Mouse (Mus musculus) CD4-positive helper T cell, adult 2 months (primary cell): ENCODE measurements around the gene C3ar1.

Source experiments
- DNase-seq: peaks from one replicate; pipeline ENCODE4 v3.0.0-alpha.2; 2012; ENCODE audit warnings: low read depth, missing footprints, low spot score

Gene C3ar1

DNA sequence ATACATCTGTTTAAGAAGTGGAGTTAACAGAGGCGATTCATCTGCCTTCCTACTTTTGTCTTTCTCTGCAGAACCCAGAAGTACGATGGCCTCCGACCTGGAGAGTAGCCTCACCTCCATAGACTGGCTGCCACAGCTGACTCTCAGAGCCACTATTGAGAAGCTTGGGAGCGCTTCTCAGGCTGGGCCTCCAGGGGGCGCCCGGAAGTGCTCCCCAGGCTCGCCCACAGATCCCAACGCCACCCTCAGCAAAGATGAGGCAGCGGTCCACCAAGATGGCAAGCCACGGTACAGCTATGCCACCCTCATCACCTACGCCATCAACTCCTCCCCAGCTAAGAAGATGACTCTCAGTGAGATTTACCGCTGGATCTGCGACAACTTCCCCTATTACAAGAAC lies 27.9 kb downstream of the C3ar1 start:
- peak; percentile 56 for DNase-seq

DNA sequence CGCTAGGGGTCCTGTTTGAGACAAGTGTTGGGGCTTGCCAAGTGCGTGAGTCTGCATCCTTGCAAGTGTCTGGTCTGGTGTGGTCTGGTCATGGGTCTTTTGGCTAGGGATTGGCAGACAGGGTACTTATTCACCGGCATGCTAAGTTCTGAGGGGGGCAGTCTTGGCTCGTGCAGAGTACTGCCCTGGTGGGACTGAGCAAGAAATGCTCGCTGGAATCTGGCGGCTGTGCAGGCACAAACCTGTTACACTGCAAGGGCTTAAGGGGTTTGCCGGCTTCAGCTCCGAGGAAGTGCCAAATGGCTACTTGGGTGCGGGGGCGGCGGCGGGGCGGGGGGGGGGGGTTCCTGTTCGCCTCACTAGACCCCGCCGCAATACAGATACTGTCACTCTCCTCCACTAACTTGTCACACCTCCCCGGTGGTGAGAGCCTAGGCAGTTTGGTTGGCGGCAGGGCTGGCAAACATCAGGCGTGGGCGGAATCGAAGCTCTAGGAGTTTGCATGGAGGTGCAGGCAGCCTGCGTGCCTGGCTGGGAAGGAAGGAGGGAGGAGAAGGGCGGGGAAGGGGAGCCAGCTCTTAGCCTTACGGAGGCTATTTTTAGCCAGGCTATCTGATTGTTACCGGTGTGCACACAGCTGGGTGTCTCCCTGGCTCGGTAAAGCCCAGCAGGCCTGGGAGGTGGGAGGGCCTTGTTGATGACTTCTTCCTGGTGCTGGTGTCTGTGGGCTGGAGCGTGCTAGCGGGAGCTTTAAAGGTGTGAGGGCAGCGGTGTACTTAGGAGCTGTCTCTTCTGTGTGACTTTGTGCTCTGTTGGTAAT lies 29.8 kb downstream of the C3ar1 start:
- DNase-seq = peak; percentile 83

DNA sequence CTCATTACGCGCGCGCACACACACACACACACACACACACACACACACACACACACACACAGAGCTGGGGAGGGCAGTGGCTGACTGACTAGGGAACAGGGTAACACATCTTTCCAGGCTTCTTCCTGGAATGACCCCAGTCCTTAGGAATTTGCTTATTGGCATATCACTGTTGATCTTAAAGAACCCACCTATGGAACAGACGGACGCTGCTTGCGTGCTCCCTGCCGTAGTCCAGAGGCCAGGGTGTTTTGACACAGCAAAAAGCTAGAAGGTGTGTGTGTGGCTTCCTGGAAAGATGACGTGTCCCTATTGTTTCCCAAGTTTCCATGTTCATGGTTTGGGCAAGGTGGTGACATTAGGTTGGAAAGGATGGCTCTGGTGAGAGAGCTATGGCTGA lies 30.8 kb downstream of the C3ar1 start:
- DNase-seq = no peak

DNA sequence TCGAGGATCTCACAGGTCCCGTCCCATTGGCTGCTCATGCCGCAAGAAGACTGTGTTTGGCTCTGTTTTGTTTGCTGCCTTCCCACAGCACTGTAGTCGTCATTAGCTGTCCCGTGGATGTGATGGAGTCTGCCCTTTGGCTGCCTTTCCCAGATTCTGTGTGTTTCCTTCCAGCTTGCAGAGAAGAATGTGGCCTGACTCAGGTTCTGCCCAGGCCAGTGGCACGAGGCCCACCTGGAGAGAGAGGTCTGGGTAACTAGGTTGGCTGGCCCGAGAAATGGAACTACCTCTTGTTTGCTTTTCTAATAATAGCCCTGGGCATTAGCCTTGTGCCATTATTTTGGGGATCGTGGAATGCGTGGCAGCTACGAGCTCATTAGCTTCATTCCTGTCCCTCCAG lies 31.9 kb downstream of the C3ar1 start:
- no peak for DNase-seq

DNA sequence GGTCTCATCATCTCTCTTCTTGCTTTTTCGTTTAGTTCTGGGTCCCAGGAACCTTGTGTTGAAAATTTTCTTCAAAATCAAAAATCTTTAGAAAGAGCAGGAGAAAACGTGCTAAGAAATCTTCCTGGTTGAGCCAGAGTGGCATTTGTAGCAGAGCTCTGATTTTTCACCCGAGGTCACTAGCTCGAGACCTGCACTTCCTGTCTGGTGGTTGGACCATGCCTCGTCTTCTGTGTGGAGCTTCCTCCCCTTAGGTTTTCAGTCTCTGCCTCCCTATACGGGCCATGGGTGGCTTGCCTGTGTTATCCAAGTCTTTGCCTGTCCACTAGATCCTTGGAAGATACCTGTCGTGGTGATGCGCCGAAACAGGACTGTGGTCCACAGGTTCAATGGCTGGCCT lies 34.1 kb downstream of the C3ar1 start:
- DNase-seq = no peak

DNA sequence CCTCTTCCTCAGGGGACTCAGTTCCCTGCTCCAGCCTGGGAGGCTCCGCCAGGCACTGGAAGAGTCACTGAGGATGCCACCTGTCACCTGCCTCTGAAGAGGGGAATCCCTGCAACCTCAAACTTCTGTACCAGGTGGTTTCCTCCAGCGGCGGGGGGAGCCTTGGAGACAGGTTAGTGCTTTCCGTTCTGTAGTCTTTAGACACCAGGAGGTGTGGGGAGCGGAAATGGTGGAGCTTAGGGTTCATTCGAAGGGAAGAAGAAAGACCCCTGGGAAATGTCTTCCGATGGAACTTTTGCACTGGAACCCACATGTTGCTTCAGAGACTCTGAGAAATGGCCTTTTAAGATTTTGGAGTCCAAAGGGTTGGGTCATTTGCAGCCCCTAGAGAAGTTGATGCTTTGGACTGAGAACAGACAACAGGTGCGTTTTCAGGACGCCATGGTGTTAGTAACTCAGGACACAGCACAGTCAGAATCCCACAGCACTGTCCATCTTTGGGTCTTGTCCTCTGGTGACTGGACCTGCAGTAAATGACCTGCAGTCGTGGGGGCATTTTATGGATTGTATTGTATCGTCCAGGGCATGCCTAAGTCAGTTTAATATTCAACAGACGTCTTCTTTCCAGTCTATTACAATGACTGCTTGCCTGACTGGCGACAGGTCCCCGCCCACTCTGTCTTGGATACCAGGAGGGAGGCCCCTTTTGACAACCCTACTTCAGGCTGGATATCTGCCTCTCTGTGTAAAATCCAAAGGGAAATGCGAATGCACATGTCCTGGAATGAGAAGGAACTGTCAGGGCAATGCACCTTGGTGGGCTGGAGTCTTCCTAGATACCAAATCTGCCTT lies 34.9 kb downstream of the C3ar1 start:
- peak; percentile 86 for DNase-seq

DNA sequence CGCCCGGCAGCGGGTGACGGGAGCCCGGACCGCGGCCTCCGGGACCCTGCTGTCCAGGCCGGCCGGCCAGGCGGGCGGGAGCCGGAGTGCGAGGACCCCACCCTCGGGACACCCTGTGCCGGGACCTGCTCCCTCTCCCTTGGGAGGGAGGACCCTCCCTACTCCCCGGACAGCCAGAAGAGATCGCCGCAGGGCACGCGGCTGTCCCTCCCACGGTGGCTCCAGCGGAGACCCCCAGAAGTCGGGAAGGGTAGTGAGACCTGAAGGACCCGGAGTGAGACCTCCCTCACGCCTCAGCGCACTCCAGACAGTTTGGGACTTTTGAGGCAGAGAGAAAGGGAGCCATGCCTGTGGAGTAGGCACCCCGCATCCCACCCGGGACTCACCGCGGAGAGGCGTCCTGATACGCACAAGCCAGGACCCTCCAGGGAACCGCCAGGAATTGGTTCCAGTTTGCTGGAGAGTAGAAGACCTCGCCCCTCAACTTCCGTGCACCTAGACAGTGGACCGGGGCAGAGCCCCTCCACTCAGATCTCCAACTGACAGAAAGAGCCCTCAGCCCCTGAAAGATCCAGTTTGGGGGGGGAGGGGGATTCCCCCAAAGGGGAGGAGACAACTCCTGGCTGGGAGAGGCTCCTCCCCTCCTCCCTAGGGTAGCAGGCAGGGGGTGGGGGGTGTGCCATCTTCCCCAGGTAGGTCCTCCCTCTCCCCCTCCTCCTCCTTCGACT lies 35.7 kb downstream of the C3ar1 start:
- no peak for DNase-seq

DNA sequence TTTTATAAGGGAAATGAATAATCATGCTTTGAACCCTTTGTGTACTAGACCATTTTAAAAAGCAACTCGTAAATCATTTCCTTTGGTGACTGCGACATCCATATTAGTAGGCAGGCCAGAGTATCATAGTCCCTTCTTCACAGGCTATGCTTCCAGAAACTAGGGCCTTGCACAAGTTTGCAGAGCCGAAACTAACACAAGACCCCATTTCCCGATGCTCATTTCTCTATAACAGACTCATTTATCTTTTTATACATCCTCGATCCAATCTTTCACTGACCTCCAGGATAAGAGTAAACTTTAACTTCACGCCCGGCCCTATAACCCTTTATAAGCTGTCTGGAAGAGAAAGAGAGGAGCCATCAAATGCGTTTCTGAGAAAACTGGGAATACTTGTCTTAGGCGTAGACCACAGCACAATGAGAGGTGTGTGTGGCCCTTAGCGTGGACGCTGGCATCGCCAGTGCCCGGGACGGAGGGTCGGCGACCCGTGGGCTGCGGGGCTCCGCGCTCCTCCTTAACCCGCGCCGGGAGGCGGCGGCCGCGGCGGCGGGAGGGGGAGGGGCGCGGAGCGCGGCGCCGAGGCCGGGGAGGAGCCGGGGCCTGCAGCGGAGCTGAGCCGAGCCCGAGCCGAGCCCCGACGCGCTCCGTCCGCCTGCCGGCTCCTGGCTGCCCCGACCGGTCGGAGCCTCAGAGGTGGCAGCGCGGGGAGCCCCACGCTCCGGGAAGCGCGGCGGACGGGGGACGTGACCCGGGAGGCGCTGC lies 36.5 kb downstream of the C3ar1 start, which contains the start of gene Foxj2:
Gene Foxj2, plus strand, starts transcription at position 609 of the 765 bp plus-strand sequence.
- peak; percentile 75 for DNase-seq

DNA sequence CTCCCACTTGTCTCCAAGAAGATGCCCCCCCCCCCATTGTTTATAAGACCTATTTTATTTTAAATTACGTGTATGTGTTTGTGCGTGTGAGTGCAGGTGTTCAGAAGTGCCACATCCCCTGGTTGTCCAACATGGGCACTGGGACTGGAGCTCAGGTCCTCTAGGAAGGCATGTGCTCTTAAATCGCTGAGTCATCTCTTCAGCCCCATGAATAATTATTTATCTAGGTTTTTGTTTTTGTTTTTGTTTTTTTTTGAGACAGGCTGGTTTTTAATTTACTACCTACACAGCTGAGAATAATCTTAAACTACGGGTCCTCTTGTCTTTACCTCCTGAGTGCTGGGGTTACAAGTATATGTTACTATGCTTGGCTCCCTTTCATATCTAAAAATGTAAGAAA lies 42.3 kb downstream of the C3ar1 start:
- no peak for DNase-seq

DNA sequence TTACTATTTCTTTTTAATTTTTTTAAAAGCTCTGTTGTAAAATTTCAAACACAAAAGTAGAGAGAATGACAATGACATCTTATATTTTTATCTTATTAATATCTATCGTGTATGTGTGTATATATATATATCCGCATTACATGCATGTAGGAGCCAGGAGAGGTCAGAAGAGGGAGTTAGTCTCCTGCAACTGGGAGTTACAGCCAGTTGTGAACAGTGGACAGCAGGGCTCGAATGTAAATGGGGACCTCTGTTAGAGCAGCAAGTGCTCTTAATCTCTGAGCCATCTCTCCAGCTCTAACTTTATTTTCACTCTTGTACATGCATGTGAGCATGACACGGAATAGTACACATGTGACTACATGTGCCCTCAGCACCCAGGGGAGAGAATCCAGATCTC lies 43.2 kb downstream of the C3ar1 start:
- DNase-seq = no peak

DNA sequence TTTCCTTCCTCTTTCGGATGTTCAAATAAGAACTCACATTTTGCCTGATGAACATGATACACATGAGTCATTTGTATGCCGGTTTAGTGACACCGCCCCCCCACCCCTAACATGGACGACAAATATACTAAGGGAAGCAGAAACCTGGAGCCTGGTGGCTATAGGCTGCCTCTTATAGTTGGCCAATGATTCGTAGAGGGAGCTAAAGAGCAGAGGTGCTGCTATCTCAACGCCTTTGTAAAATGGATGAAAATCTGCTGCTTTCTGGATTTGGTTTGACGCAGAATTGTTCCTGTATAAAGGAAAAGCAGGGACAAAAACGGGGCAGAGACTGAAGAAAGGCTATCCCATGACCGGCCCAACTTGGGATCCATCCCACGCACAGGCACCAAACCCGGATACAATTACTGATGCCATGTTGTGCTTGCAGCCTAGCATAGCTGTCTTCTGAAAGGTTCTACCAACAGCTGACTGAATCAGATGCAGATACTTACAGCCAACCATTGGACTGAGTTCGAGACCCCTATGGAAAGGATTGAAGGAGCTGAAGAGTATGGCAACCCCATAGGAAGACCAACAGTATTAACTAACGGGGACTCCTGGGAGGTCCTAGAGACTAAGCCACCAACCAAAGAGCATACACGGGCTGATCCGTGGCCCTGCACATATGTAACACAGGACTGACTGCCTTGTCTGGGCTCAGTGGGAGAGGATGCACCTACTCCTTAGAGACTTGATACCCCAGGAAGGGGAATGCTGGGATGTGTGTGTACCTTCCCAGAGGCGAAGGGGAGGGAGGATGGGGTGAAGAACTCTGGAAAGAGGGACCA lies 44.0 kb downstream of the C3ar1 start:
- DNase-seq = peak; percentile 89

DNA sequence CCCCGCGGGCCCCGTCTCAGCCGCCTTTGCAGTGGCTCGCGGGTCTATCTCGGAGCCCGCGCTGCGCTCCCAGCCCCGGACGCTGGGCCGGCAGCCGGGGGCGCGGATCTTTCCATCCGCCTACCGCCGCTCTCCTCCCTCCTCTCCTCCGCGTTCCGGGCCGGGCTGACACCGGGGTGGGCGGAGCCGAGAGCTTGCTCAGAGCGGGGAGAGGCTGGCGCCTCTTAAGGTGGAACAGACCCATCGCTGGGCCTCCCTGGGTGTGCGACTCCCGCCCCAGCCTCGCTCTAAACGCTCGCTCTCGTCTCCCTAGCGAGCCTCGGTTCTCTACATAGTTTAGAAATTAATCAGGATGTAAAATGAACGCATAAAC lies 44.7 kb downstream of the C3ar1 start:
- peak; percentile 97 for DNase-seq

DNA sequence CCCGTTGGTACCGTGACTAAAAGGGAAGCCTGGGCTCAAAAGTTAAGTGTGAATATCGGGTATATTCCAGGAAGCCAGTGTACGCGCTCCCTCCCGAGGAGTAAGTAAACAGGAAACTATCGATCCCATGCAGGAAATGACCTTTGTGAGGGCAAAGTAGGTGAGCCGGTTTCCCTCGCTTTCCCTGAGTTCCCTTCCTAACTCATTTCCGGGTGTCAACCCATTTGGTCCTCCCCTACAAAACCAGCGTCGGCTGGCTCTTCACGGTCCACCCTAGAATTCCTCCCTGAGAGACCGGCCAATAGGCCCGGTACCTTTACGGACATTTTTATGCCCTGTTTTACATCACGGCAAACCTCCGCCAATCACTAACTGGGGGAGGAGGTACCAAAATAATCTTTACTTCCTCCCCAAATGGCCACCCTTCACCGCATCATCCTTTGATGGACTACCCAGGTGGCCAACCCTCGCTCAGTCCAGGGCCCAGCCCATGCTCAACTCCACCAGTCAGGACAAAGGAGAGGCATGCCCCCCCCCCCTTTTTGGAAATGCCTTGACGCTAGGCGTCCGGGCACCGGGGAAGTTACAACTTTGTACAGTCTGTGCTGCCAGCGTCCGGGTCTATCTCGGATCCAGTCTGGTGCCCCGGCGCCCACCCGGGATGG lies 45.2 kb downstream of the C3ar1 start:
- peak; percentile 99 for DNase-seq

DNA sequence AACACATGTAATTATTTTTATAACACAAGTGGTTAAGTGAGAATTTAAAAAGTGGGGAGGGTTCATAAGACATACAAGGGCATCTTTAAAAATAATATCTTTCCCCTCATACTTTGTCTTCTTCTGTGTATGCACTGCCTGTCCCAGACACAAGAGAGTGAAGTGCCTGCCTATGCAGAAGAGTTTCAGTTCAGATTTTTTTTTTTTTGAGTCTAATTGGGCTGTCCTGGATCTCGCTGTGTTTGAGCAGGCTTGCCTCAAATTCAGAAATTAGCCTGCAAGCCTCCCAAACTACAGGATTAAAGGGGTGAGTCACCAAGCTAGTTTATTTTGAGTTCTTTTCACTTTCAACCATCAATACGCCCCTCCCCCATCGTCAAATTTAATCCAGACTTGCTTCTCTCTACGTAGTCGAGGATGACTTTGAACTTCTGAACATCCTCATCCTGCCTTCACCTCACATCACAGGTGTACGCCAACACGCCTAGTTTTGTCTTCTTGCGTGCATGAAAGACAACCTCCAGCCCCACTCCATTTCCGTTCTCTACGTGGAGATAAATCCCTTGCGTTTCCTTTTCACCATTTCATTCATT lies 45.8 kb downstream of the C3ar1 start:
- DNase-seq = peak; percentile 92

DNA sequence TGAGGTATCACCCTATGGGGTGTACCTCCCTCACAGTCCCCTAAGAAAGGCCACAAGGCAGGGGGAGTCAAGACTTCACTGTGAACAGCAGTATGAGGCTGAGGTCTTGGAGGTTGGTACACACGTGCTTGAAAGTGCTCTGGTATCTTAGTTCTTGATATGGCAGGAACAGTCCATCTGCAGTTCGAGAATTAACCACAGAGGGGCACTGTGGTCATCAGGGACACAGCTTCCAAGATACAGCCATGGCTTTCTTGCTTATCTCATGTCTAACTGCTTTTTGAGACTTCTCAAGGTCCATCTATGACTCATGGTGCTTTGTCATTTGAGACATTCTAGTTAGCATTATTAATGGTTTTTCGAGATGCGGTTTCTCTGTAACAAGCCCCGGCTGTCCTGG lies 51.5 kb downstream of the C3ar1 start:
- DNase-seq = peak; percentile 81

DNA sequence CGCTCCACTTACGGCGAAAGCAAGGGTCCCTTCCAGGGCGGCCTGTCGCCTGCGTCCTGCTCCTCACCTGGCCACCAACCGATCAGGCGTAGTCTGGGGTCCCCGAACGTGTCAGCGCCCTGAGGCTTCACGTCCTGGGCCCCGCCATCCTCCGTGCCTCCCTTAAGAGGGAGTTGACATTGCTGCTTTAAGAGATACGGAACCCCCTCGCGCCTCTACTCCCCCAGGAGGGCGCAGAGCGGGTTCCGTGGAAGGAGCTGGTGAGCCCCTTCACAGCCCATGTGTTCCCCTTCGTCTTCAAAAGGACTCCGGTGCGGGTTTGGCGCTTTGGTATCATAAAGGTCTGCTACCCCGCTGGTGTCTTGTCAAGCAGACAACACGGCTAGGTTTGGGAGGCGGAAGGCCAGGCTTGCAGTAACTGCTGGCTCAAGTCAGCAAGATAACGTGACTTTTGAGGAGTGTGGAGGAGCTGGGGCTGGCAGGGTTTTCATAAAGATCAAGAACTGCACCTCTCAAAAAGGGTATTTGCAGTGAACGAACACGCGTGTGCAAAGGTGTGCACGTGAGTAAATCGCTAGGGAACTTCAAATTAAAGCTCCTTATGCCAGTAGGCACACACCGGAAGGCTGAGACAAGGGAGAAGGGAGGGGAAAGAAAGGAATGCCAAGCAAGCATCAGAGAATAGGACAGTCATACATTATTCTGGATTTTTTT lies 54.0 kb downstream of the C3ar1 start:
- no peak for DNase-seq

DNA sequence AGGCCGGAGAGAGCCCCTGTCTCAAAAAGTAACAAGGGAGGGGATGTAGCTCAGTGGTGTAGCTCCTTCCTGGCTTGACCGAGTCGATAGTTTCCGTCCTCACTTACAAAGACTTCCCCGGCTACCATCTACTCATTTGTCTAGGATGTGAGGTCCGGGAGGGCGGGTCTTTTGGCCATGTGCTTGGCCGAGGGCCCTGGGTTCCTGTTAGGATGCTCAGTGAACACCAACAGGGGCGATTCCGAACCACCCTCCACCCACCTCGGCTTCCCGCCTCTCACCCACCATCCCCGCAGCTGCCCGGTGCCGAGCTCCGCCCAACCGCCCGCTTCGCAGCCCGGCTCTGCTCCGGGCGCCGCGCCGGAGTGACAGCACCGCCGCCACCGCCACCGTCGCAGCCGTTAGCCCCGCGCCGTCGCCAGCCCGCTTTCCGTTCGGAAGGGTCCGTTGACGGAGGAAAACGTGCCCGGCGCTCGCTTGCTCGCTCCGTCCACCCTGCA lies 54.6 kb downstream of the C3ar1 start, which contains the start of gene Slc2a3:
Gene Slc2a3, minus strand, starts transcription at position 340 of the 500 bp plus-strand sequence.
- peak; percentile 71 for DNase-seq

DNA sequence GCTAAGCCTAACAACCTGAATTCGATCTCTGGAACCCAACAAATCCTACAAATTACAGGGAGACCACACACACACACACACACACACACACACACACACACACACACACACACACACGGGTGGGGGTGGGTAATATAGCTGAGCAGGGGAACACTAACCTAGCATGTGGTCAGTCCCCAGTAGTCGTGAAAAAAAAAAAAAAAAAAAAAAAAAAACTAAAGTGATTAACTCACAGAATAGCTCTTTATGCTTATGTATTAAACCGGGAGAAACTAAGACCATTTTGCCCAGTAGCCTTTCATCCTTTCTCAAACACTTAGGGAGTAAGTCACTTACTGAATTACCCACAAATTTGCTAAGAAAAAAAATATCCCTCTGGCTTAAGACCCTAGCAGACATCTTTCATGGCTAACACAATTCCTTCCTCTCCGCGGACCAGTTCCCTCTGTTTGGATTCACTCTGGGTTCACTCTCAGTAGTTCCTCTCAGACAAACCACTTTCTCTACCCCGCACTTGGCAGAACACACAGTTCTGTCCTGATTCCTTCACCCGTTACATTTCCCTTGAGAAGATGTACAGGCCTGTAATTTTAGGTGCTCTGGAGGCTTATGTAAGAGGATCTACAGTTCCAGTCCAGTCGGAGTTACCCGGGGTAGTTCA lies 55.2 kb downstream of the C3ar1 start:
- DNase-seq = no peak
